Mouse (Mus musculus) hindbrain, embryonic 15.5 days (tissue): ENCODE data around the gene Ptcra. TPM values are rescaled to one million over a fixed set of nuclear protein-coding genes. Genes with fewer than 3 reads are reported as not detected.
A peak's percentile ranks its signal among the peaks of the same experiment; 100 is the strongest.

Experiments
- ATAC-seq: fragments of 200-750 bp; cut with Nextera tagmentation; 2 replicates; pipeline ENCODE4 v1.8.0; 2017; ENCODE audit warnings: low read depth, moderate number of reproducible peaks, moderate TSS enrichment; ENCODE audit not compliant: low FRiP score
- H3K27ac ChIP-seq: fragments of 300-500 bp; sonication (generic); replicated peaks from 2 replicates; pipeline ENCODE4 v1.5.1; 2015; ENCODE audit warnings: mild to moderate bottlenecking, inconsistent platforms
- H3K27me3 ChIP-seq: fragments of 300-500 bp; sonication (generic); 2 replicates; pipeline ENCODE4 v1.6.1; 2015; ENCODE audit warnings: control low read depth, inconsistent platforms
- H3K36me3 ChIP-seq: fragments of 300-500 bp; sonication (generic); 2 replicates; pipeline ENCODE4 v1.6.1; 2015; ENCODE audit warnings: control low read depth, inconsistent platforms
- H3K4me1 ChIP-seq: fragments of 300-500 bp; sonication (generic); replicated peaks from 2 replicates; pipeline ENCODE4 v1.6.1; 2015; ENCODE audit warnings: control low read depth, inconsistent platforms
- H3K4me2 ChIP-seq: fragments of 300-500 bp; sonication (generic); 2 replicates; pipeline ENCODE4 v1.6.1; 2015; ENCODE audit warnings: moderate library complexity, mild to moderate bottlenecking, inconsistent platforms
- H3K4me3 ChIP-seq: fragments of 300-500 bp; sonication (generic); 2 replicates; pipeline ENCODE4 v1.5.1; 2015; ENCODE audit warnings: mild to moderate bottlenecking, inconsistent platforms
- H3K9ac ChIP-seq: fragments of 300-500 bp; sonication (generic); 2 replicates; pipeline ENCODE4 v1.6.1; 2015; ENCODE audit warnings: inconsistent platforms
- H3K9me3 ChIP-seq: fragments of 300-500 bp; sonication (generic); 2 replicates; pipeline ENCODE4 v1.6.1; 2016; ENCODE audit warnings: control low read depth, inconsistent platforms
- WGBS: fragments of 180-500 bp; shearing (Covaris S2); methylation state at CpG from one replicate; pipeline ENCODE4 v1.1.7; 2015; 5-methylcytosine and 5-hydroxymethylcytosine counted together
- polyA plus RNA-seq: library from polyadenylated mRNA; unstranded; fragments of >200 nt; fragmentation: Nextera tagmentation; extraction: Ambion mirVana; gene quantifications from 2 replicates; pipeline ENCODE4 v1.2.1, GENCODE M21; 2015

Ptcra gene
- polyA plus RNA-seq, 1 experiment from 2014 or later, result 0.19 TPM

DNA sequence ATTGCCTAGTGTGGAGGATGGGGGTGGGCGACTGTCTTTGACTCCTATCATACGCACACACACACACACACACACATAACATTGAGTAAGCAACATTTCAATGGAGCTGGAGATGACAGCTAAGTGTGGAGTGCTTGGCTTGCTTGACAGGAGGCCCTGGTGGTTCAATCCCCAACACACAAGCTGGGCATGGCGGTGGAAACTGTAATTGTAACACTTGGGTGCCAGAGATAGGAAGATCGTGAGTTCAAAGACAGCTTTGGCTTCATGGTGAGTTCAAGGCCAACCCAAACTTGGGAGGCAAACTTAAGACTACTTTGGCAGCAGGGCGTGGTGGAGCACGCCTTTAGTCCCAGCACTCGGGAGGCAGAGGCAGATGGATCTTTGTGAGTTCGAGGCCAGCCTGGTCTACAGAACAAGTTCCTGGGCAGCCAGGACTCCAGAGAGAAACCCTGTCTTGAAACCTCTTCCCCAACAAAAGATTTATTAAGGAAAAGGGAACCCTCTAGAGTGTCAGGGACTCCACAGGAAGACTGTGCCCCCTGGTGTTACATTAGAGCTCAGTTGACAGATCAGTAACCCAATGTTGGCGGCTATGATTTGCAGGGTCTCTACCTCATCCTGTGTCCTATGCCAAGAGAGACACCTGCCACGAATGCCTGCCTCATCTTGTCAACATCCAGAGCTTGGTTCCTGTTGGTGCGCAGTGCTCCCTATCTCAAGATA, 48.6 kb downstream of the Ptcra start:
- no peaks in the 10 kb centered on the region for H3K9me3 ChIP-seq
- H3K27ac ChIP-seq, result no peak overlapping the region
- no peaks in the 10 kb centered on the region for H3K27me3 ChIP-seq
- no peak overlapping the region for H3K9ac ChIP-seq
- peaks cover 25% of the 10 kb centered on the region for H3K4me1 ChIP-seq
- no peak for ATAC-seq
- no peak overlapping the region for H3K4me2 ChIP-seq
- WGBS, result 95% methylated on average over 11 of the region's 11 CpGs
- H3K36me3 ChIP-seq, result peaks cover 24% of the 10 kb centered on the region
- H3K4me3 ChIP-seq, result no peak overlapping the region

- H3K27me3 ChIP-seq, result no peaks in the 10 kb centered on the region
- no peaks in the 10 kb centered on the region for H3K9me3 ChIP-seq
- H3K4me3 ChIP-seq, result no peak overlapping the region
- peaks cover 25% of the 10 kb centered on the region for H3K4me1 ChIP-seq
- H3K4me2 ChIP-seq, result no peak overlapping the region
- no peak for ATAC-seq
- no peak overlapping the region for H3K27ac ChIP-seq
- 96% methylated on average over 9 of the region's 9 CpGs for WGBS
- peaks cover 24% of the 10 kb centered on the region for H3K36me3 ChIP-seq
- no peak overlapping the region for H3K9ac ChIP-seq
Observed at GRCm38 (mm10) chr17:46713849-46714248, 49.7 kb downstream of the Ptcra start.

DNA sequence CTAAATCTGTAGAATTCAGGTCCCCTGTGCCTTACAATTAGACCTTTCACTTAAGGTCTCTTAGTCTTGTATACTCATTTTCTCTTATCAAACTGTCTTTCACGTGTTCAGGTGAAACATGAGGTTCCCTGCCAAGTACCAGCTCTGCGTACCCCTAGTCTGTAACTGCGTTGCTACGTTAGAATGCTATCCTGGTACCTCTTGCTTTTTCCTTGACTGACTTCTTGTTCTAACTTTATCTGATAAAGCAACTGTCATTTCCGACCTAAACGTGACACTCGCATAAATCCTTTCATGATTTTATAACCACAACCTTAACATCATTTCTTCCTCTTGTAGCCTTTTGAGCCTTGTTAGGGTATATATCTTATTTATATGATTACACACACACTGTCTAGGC, 51.1 kb downstream of the Ptcra start:
- Histone ChIP-seq H3K27me3 (no peaks in the 10 kb centered on the region), H3K27ac (no peak overlapping the region), H3K9ac (peak overlapping the region; percentile 88), H3K36me3 (peaks cover 24% of the 10 kb centered on the region), H3K4me2 (peak overlapping the region; percentile 98), H3K9me3 (no peaks in the 10 kb centered on the region), H3K4me1 (peaks cover 25% of the 10 kb centered on the region), H3K4me3 (peak overlapping the region; percentile 96)
- 79% methylated on average over 7 of the region's 7 CpGs for WGBS
- no peak for ATAC-seq

DNA sequence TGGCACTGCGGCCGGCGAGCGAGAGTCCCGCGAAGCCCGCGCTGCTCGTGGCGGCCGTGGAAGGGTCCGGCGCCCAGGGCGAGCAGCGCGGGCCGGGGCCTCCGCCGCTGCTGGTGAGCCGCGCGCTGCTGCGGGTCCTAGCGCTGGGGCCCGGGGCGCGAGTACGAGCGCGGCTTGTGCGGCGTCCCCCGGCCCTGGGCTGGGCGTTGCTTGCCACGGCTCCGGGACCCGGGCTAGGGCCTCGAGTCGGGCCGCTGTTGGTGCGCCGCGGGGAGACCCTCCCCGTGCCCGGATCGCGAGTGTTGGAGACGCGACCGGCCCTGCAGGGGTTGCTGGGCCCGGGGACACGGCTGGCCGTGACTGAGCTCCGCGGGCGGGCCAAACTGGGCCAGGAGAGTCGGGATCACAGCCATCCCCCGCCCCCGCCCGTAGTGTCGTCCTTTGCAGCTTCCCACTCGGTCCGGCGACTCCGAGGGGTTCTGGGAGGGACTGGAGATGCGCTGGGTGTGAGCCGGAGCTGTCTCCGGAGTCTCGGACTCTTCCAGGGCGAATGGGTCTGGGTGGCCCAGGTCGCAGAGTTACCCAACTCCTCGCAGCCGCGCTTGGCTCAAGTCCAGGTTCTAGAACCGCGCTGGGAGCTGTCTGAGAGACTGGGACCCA, 51.8 kb downstream of the Ptcra start:
- Histone ChIP-seq H3K27me3 (no peaks in the 10 kb centered on the region), H3K4me2 (peak overlapping the region; percentile 98), H3K9me3 (no peaks in the 10 kb centered on the region), H3K9ac (peak overlapping the region; percentile 88), H3K4me3 (peak overlapping the region; percentile 96), H3K36me3 (peaks cover 22% of the 10 kb centered on the region), H3K27ac (peak overlapping the region; percentile 72), H3K4me1 (peaks cover 25% of the 10 kb centered on the region)
- 1% methylated on average over 57 of the region's 76 CpGs for WGBS
- ATAC-seq, result peak; percentile 72

GRCm38 (mm10) chr17:46710959-46711597, 52.4 kb downstream of the Ptcra start, which contains the start of gene Pex6:
Gene Pex6, plus strand, starts transcription at chr17:46711463.
- peak within 1 kb of the TSS; percentile 98 for H3K4me2 ChIP-seq
- no peaks in the 10 kb centered on the region for H3K9me3 ChIP-seq
- H3K36me3 ChIP-seq, result peaks cover 20% of the 10 kb centered on the region
- peaks cover 28% of the 10 kb centered on the region for H3K4me1 ChIP-seq
- WGBS, result 8% methylated on average over 36 of the region's 36 CpGs
- peak within 1 kb of the TSS; percentile 88 for H3K9ac ChIP-seq
- no peaks in the 10 kb centered on the region for H3K27me3 ChIP-seq
- H3K27ac ChIP-seq, result peak within 1 kb of the TSS; percentile 83
- ATAC-seq, result peak; percentile 93
- peak within 1 kb of the TSS; percentile 96 for H3K4me3 ChIP-seq

- no peaks in the 10 kb centered on the region for H3K9me3 ChIP-seq
- no peak overlapping the region for H3K4me3 ChIP-seq
- ATAC-seq, result no peak
- peaks cover 43% of the 10 kb centered on the region for H3K4me1 ChIP-seq
- no peak overlapping the region for H3K27ac ChIP-seq
- H3K4me2 ChIP-seq, result peak overlapping the region; percentile 91; the same call in 1 of the 2 replicates
- no peak overlapping the region for H3K9ac ChIP-seq
- H3K36me3 ChIP-seq, result no peaks in the 10 kb centered on the region
- no peaks in the 10 kb centered on the region for H3K27me3 ChIP-seq
- WGBS, result 94% methylated on average over 14 of the region's 14 CpGs
Observed at GRCm38 (mm10) chr17:46706375-46707089, 57.0 kb downstream of the Ptcra start.

Other genes starting within 250 kb of the Ptcra start
- 21.0 and 26.5 TPM in 2 replicates for gene Cul9, start 217.3 kb downstream of the Ptcra start, polyA plus RNA-seq
- gene Srf, start 207.5 kb downstream of the Ptcra start, polyA plus RNA-seq, result 2.7 and 4.5 TPM in 2 replicates
- gene Ptk7, start 134.2 kb downstream of the Ptcra start, polyA plus RNA-seq, result 32.8 and 34.1 TPM in 2 replicates
- 33.9 and 35.9 TPM in 2 replicates for gene Klc4, start 117.7 kb downstream of the Ptcra start, polyA plus RNA-seq
- gene Mrpl2, start 117.5 kb downstream of the Ptcra start, polyA plus RNA-seq, result 64.3 TPM in 2 replicates
- gene Cul7, start 113.4 kb downstream of the Ptcra start, polyA plus RNA-seq, result 38.4 and 43.8 TPM in 2 replicates
- 53.0 TPM in 2 replicates for gene Rrp36, start 89.4 kb downstream of the Ptcra start, polyA plus RNA-seq
- 291 and 302 TPM in 2 replicates for gene Mea1, start 84.9 kb downstream of the Ptcra start, polyA plus RNA-seq
- gene Klhdc3, start 82.8 kb downstream of the Ptcra start, polyA plus RNA-seq, result 168 and 179 TPM in 2 replicates
- 101 and 109 TPM in 2 replicates for gene Ppp2r5d, start 58.6 kb downstream of the Ptcra start, polyA plus RNA-seq
- 29.7 and 30.7 TPM in 2 replicates for gene Pex6, start 52.2 kb downstream of the Ptcra start, polyA plus RNA-seq
- gene Gnmt, start 34.5 kb downstream of the Ptcra start, polyA plus RNA-seq, result 0.86 and 1.9 TPM in 2 replicates
- 67.2 and 73.5 TPM in 2 replicates for gene Cnpy3, start 11.5 kb downstream of the Ptcra start, polyA plus RNA-seq
- 53.6 and 58.8 TPM in 2 replicates for gene 2310039H08Rik, start 8.9 kb upstream of the Ptcra start, polyA plus RNA-seq
- 82.2 and 87.9 TPM in 2 replicates for gene Rpl7l1, start 19.0 kb upstream of the Ptcra start, polyA plus RNA-seq
- gene Bicral, start 94.8 kb upstream of the Ptcra start, polyA plus RNA-seq, result 7.7 and 10.3 TPM in 2 replicates
- 57.5 and 60.8 TPM in 2 replicates for gene Tbcc, start 127.0 kb upstream of the Ptcra start, polyA plus RNA-seq
- gene Prph2, start 146.7 kb upstream of the Ptcra start, polyA plus RNA-seq, result 0.05 TPM in 1 of 2 replicates, not detected in the other
- gene Ubr2, start 246.8 kb upstream of the Ptcra start, polyA plus RNA-seq, result 16.1 and 16.5 TPM in 2 replicates